Mouse (Mus musculus) heart, embryonic 13.5 days (tissue): Measurements from ENCODE around the gene Enpep. TPM values are rescaled to one million over a fixed set of nuclear protein-coding genes. Genes with fewer than 3 reads are reported as not detected.
A peak's percentile ranks its signal among the peaks of the same experiment; 100 is the strongest.

Experiments
- ATAC-seq: fragments of 200-750 bp; cut with Nextera tagmentation; 2 replicates; pipeline ENCODE4 v1.8.0; 2017; ENCODE audit warnings: moderate TSS enrichment; ENCODE audit not compliant: insufficient number of reproducible peaks, low FRiP score, low TSS enrichment; ENCODE audit errors: extremely low read depth
- H3K27ac ChIP-seq: fragments of 300-500 bp; sonication (generic); replicated peaks from 2 replicates; pipeline ENCODE4 v1.5.1; 2015; ENCODE audit warnings: moderate library complexity, mild to moderate bottlenecking, inconsistent platforms
- H3K27me3 ChIP-seq: fragments of 300-500 bp; sonication (generic); replicated peaks from 2 replicates; pipeline ENCODE4 v1.6.1; 2015; ENCODE audit warnings: mild to moderate bottlenecking, inconsistent platforms
- H3K36me3 ChIP-seq: fragments of 300-500 bp; sonication (generic); 2 replicates; pipeline ENCODE4 v1.6.1; 2015; ENCODE audit warnings: mild to moderate bottlenecking, inconsistent platforms
- H3K4me1 ChIP-seq: fragments of 300-500 bp; sonication (generic); 2 replicates; pipeline ENCODE4 v1.6.1; 2015; ENCODE audit warnings: inconsistent platforms
- H3K4me2 ChIP-seq: fragments of 300-500 bp; sonication (generic); 2 replicates; pipeline ENCODE4 v1.6.1; 2015; ENCODE audit warnings: inconsistent platforms, mild to moderate bottlenecking, moderate library complexity
- H3K4me3 ChIP-seq: fragments of 300-500 bp; sonication (generic); 2 replicates; pipeline ENCODE4 v1.5.1; 2015; ENCODE audit warnings: moderate library complexity, mild to moderate bottlenecking, inconsistent platforms
- H3K9ac ChIP-seq: fragments of 300-500 bp; sonication (generic); 2 replicates; pipeline ENCODE4 v1.6.1; 2015; ENCODE audit warnings: inconsistent platforms, mild to moderate bottlenecking, moderate library complexity
- H3K9me3 ChIP-seq: fragments of 300-500 bp; sonication (generic); 2 replicates; pipeline ENCODE4 v1.6.1; 2016; ENCODE audit warnings: inconsistent platforms
- WGBS: fragments of 180-500 bp; shearing (Covaris S2); methylation state at CpG from one replicate; pipeline ENCODE4 v1.1.7; 2015; ENCODE audit warnings: mixed read lengths; 5-methylcytosine and 5-hydroxymethylcytosine counted together
- polyA plus RNA-seq: library from polyadenylated mRNA; unstranded; fragments of >200 nt; fragmentation: Nextera tagmentation; extraction: Ambion mirVana; gene quantifications from 2 replicates; pipeline ENCODE4 v1.2.1, GENCODE M21; 2015

The Enpep gene
- polyA plus RNA-seq, 1 experiment from 2014 or later, result 17.7 TPM

DNA sequence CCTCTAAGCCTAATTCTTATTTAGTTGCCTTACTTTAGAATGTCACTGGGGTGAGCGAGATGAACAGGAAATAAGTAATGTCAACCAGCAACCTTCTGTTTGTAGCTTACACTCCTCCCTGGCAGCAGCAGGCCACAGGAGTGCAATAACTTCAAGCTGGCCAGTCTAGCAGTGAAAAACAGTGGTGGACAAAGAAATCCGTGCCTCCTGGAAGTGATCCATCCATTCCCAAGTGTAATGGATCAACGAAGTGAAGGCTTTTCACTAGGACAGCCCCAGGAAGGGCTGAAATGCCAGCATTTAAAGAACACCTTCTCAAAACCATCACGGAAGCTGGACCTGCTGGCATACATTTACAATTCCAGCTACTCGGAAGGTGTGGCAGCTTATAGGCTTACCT lies 48.2 kb downstream of the Enpep start:
- no peak for ATAC-seq
- Histone ChIP-seq H3K27me3 (no peaks in the 10 kb centered on the region), H3K4me1 (peaks cover 11% of the 10 kb centered on the region), H3K4me3 (no peak overlapping the region), H3K9ac (no peak overlapping the region), H3K36me3 (peaks cover 4% of the 10 kb centered on the region; the same call in 1 of the 2 replicates), H3K27ac (no peak overlapping the region), H3K4me2 (no peak overlapping the region), H3K9me3 (no peaks in the 10 kb centered on the region)
- 76% methylated on average over 5 of the region's 5 CpGs for WGBS

DNA sequence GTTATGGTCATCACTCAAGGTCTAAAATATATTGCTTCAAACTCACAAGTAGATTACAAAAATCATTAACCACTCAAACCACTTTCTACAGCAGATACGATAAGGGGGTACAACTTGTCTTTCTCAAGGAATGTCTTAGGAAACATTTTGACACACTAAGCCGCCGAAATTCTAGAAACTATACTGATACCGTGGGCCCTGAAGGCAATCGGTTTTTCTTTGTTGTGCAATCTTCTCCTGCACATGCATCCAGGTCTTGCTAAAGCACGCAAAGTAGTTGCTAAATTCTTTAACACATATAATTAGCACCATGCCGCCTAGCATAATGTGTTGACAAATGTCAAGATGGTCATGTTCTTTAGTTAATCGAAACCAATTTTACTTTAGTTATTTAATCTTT lies 53.1 kb downstream of the Enpep start:
- Histone ChIP-seq H3K36me3 (peaks cover 4% of the 10 kb centered on the region; the same call in 1 of the 2 replicates), H3K9ac (no peak overlapping the region), H3K4me3 (no peak overlapping the region), H3K4me2 (no peak overlapping the region), H3K9me3 (no peaks in the 10 kb centered on the region), H3K27me3 (no peaks in the 10 kb centered on the region), H3K4me1 (no peaks in the 10 kb centered on the region), H3K27ac (no peak overlapping the region)
- 71% methylated on average over 8 of the region's 8 CpGs for WGBS
- ATAC-seq, result no peak

DNA sequence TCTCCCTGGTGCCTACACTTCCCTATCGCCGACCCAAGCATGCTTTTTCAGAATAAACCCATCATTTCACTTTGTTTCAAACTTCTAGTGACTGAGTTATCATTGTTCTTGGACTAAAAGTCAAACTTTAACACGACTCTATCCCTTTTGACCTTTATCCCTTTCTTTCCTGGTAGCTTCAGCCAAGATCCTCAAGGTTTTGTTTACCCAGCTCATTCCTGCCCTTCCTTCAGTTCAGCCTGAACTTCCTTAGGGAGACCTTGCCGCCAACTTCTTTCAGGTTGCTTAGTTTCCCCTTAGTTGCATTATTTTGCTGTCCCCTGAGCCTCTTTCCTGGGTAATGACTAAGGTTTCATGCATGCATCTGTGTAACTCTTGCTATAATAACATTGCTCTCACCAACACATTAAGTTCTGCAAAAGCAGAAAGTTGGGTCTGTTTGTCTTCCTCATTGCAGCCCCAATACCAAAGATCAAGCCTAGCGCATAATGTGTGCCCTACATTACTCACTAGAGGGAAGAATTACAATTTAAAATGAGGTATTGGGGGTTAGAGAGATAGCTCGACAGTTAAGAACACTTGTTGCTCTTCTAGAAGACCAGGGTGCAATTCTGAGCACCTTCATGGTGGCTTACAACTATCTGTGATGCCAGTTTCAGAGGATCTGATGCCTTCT lies 59.2 kb downstream of the Enpep start:
- no peak for ATAC-seq
- no peak overlapping the region for H3K9ac ChIP-seq
- H3K27me3 ChIP-seq, result no peaks in the 10 kb centered on the region
- no peak overlapping the region for H3K4me2 ChIP-seq
- H3K36me3 ChIP-seq, result 0 out of 2 replicates have a peak, but pooled peaks cover 3% of the 10 kb centered on the region
- H3K27ac ChIP-seq, result no peak overlapping the region
- WGBS, result 61% methylated on average over 6 of the region's 6 CpGs
- H3K9me3 ChIP-seq, result no peaks in the 10 kb centered on the region
- no peaks in the 10 kb centered on the region for H3K4me1 ChIP-seq
- H3K4me3 ChIP-seq, result no peak overlapping the region

DNA sequence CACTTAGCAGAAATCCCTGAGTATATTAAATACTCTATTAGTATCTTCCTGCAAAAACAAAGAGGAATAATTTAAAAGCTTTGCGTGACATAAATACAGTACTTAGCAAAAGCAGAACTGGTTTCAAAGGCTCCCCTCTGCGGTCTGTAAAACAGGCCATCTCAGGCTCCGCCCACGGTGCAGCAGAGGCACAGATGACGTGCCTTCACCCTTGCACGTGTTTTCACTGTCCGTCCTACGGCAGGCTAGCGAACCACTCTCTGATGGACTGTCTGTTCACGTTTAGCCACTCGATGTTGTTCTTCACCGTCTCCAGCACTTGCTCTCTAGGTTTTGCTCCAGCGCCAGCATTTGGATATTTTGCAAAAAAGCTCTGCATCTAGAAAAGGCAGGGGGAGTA lies 62.5 kb downstream of the Enpep start:
- no peak for ATAC-seq
- 0 out of 2 replicates have a peak, but pooled peaks cover 5% of the 10 kb centered on the region for H3K36me3 ChIP-seq
- no peaks in the 10 kb centered on the region for H3K27me3 ChIP-seq
- 59% methylated on average over 13 of the region's 13 CpGs for WGBS
- H3K9ac ChIP-seq, result no peak overlapping the region
- H3K9me3 ChIP-seq, result no peaks in the 10 kb centered on the region
- H3K4me1 ChIP-seq, result no peaks in the 10 kb centered on the region
- no peak overlapping the region for H3K4me3 ChIP-seq
- 0 out of 2 replicates have a peak overlapping the region, but pooled peaks have one; percentile 27 for H3K4me2 ChIP-seq
- H3K27ac ChIP-seq, result no peak overlapping the region

DNA sequence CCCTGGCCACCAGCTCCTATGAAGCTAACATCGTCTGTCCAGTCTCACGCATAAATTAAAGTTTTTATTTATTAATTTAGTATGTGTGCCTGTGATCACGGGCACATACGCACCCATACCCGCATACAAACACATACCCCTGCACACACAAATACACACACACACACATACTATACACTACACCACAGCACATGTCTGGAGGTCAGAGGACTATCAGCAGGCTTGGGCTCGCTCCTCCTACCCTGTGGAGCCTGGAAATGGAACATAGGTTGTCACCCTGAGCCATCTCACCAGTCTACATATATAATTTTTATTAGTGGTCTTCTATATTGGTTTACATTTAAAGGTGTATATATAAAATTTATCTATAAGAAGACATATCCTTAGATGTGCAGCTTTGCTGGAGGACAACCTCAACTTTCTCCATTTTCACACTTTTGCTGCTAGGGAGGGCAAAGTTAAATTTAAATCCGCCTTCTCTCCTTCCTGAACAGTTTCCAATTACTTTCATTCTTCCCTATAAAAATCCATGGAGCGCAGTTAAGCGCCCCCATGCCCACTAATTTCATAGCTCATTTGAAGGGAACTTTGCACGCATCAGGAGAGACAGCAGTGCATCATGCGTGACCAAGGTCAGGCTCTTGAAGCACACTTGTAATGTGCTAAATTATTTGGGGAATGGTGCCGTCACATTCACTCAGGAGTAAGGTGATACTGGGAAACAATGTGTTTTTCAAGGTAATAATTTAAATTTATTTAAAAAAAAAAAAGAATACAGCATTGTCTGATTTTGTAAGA lies 63.4 kb downstream of the Enpep start:
- Histone ChIP-seq H3K36me3 (0 out of 2 replicates have a peak, but pooled peaks cover 5% of the 10 kb centered on the region), H3K9ac (no peak overlapping the region), H3K27ac (no peak overlapping the region), H3K4me3 (no peak overlapping the region), H3K9me3 (no peaks in the 10 kb centered on the region), H3K27me3 (no peaks in the 10 kb centered on the region), H3K4me1 (no peaks in the 10 kb centered on the region), H3K4me2 (no peak overlapping the region)
- WGBS, result 86% methylated on average over 12 of the region's 12 CpGs
- ATAC-seq, result no peak

DNA sequence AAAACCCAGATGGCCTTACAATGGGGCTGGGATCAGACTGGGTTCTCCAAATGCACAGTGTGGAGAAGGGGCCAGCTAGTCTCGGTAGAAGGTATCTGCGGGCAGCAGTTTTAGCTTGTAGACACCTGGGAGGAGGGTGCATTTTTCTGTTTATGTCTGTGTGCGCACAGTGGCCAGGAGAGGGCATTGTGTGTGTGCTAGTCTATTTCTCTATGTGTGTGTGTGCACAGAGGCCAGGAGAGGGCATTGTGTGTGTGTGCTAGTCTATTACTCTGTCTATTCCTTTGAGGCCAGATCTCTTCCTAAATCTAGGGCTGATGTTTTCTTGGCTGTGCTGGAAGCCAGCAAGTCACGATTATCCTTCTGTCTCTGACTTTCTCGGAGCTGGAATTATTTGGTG lies 74.0 kb downstream of the Enpep start:
- no peak for ATAC-seq
- H3K4me1 ChIP-seq, result no peaks in the 10 kb centered on the region
- 71% methylated on average over 5 of the region's 5 CpGs for WGBS
- H3K4me2 ChIP-seq, result no peak overlapping the region
- H3K4me3 ChIP-seq, result no peak overlapping the region
- H3K36me3 ChIP-seq, result no peaks in the 10 kb centered on the region
- H3K27me3 ChIP-seq, result 0 out of 2 replicates have a peak, but pooled peaks cover 5% of the 10 kb centered on the region
- no peak overlapping the region for H3K9ac ChIP-seq
- H3K9me3 ChIP-seq, result no peaks in the 10 kb centered on the region
- no peak overlapping the region for H3K27ac ChIP-seq

DNA sequence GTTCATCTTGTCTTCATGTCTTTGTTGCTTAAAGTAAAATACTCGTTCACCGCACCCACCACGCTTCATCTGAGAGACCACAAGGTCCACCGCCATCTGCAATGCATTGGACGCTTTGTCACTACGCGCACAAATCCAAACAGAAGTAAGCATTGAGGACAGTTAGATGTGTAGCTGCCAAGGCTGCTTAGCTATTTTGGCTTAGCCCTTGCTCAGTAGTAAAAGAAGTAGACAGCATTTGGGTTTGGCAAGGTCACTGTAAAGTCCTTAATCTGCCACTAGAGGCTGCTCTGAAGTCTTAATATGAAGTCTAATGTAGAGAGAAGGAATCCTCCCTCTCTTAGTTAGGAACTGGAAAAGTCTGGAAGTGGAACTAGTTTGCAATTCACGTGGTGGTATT lies 75.8 kb downstream of the Enpep start:
- Histone ChIP-seq H3K4me1 (no peaks in the 10 kb centered on the region), H3K27me3 (0 out of 2 replicates have a peak, but pooled peaks cover 5% of the 10 kb centered on the region), H3K4me2 (peak overlapping the region; percentile 66), H3K27ac (no peak overlapping the region), H3K9me3 (no peaks in the 10 kb centered on the region), H3K9ac (0 out of 2 replicates have a peak overlapping the region, but pooled peaks have one; percentile 56), H3K4me3 (peak overlapping the region; percentile 45), H3K36me3 (no peaks in the 10 kb centered on the region)
- ATAC-seq, result no peak
- 54% methylated on average over 8 of the region's 8 CpGs for WGBS

DNA sequence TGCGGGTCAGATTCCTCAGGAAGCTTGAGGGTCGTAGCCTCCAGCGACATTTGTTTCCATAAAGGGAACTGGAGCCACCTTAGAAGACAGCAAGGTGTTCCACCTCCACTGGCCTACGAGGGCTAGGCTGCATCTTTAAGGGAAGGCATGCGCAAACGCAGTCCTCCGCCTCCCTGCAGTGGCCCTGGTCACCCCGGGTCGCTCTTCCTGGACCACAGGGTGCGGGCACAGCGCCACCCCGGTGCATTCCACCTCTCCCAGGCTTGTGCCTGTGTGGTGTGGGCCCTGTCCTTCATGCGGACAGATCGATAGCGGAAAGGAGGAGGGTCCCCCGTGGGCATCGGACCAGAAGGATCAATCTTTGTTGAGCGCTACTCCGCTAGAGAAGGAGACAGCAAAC lies 76.2 kb downstream of the Enpep start:
- no peaks in the 10 kb centered on the region for H3K36me3 ChIP-seq
- peak overlapping the region; percentile 66 for H3K4me2 ChIP-seq
- 0 out of 2 replicates have a peak, but pooled peaks cover 5% of the 10 kb centered on the region for H3K27me3 ChIP-seq
- peak overlapping the region; percentile 45 for H3K4me3 ChIP-seq
- H3K27ac ChIP-seq, result no peak overlapping the region
- no peak for ATAC-seq
- H3K4me1 ChIP-seq, result no peaks in the 10 kb centered on the region
- 44% methylated on average over 19 of the region's 19 CpGs for WGBS
- peak overlapping the region; percentile 56 for H3K9ac ChIP-seq
- H3K9me3 ChIP-seq, result no peaks in the 10 kb centered on the region

DNA sequence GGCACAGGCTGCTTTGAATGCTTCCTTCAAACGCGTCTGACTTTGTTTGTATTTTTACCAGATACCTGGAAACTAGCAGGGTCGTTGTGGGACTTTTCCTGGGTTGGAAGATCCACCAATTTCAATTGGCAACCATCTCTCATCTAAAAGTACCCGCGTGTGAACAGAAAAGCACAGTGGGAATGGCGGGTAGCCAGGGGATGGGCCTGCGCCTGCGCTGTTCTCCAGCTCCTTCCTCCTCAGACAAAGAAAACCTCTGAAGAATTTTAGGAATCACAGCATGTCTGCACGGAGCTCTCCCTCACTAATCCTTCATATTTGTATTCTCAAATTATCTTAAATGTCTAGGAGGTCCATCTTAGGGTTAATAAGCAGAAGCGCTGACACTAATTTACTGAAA lies 78.3 kb downstream of the Enpep start:
- 46% methylated on average over 10 of the region's 10 CpGs for WGBS
- ATAC-seq, result no peak
- no peak overlapping the region for H3K9ac ChIP-seq

DNA sequence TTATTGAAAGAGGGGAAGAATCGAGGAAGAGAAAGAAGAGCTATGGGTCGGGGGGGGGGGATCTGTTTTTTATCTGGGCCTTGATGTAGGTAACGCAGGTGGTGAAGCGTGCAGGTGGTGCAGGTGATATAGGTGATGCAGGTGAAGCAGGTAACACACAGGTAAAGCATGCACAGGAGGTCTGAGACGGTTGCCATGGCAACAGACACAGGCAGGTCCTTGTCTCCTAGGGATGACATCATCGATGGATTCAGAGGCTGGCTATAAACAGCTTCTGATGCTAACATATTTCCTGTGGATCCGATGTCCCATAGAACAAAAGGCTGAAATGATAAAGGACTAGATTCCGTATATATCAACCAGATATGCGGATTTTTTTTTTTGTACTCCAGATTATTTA lies 81.5 kb downstream of the Enpep start:
- ATAC-seq, result no peak
- Histone ChIP-seq H3K9me3 (no peaks in the 10 kb centered on the region), H3K4me2 (no peak overlapping the region), H3K4me1 (no peaks in the 10 kb centered on the region), H3K27ac (no peak overlapping the region), H3K9ac (no peak overlapping the region), H3K27me3 (0 out of 2 replicates have a peak, but pooled peaks cover under 1% of the 10 kb centered on the region), H3K4me3 (no peak overlapping the region), H3K36me3 (no peaks in the 10 kb centered on the region)
- 75% methylated on average over 9 of the region's 9 CpGs for WGBS

More for the DNA sequence above, 78.3 kb downstream of the Enpep start:
- H3K36me3 ChIP-seq, result no peaks in the 10 kb centered on the region
- no peak overlapping the region for H3K4me3 ChIP-seq
- 0 out of 2 replicates have a peak, but pooled peaks cover 5% of the 10 kb centered on the region for H3K27me3 ChIP-seq
- no peaks in the 10 kb centered on the region for H3K4me1 ChIP-seq
- no peak overlapping the region for H3K27ac ChIP-seq
- no peak overlapping the region; the same call in 1 of the 2 replicates for H3K4me2 ChIP-seq
- no peaks in the 10 kb centered on the region for H3K9me3 ChIP-seq

DNA sequence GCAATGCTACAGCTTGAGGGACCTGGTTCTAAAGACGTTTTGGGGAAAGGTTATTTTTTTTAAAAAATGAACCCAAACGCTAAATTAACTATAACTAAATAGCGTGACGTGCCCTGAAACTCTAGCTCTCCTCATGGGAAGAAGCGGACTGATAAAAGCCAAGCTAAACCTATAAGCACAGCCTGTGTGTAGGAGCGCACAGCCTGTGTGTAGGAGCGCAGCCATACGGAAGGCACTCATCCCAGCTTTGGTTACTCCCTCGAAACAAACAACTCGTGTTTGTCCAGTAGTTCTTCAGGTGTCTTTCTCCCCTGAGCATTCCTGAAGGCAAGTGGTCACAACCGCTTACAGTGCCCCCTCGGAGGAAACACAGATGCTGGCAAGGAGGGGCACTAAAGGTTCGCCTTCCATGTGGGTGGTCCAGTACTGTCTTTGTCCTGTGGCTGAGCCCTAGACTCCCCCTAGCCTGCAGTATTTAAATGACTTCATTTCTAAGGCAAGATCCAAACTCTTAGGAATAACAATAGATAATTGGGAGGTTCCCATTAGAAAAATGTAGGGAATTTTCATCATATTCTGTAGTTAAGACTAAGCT lies 93.8 kb downstream of the Enpep start:
- WGBS, result 39% methylated on average over 13 of the region's 13 CpGs
- Histone ChIP-seq H3K36me3 (no peaks in the 10 kb centered on the region), H3K9me3 (no peaks in the 10 kb centered on the region), H3K9ac (no peak overlapping the region), H3K4me2 (no peak overlapping the region), H3K4me3 (no peak overlapping the region), H3K27me3 (peaks cover 7% of the 10 kb centered on the region; the same call in 1 of the 2 replicates), H3K27ac (no peak overlapping the region), H3K4me1 (no peaks in the 10 kb centered on the region)
- no peak for ATAC-seq
